Mouse (Mus musculus) thymus, postnatal 10 days (tissue): ENCODE measurements around the gene Uqcrq.

Source experiments
- DNase-seq, 2 experiments: peaks; one replicate each; pipeline ENCODE4 v3.0.0; 2021; ENCODE audit warnings: low spot score in 2 of 2

Uqcrq gene

GRCm38 (mm10) chr11:53411738-53412137 lies 18.9 kb downstream of the Uqcrq start:
- peak in 1 of 2 experiments; percentile 11 for DNase-seq

GRCm38 (mm10) chr11:53403638-53404037 lies 27.0 kb downstream of the Uqcrq start:
- no peak for DNase-seq

GRCm38 (mm10) chr11:53393856-53394255 lies 36.8 kb downstream of the Uqcrq start:
- DNase-seq = no peak

GRCm38 (mm10) chr11:53383758-53384428 lies 46.7 kb downstream of the Uqcrq start:
- DNase-seq = no peak

- DNase-seq = no peak
Measured at GRCm38 (mm10) chr11:53378918-53379317, 51.7 kb downstream of the Uqcrq start.
